Mouse (Mus musculus): ENCODE results near the gene Nat8f2.

The Nat8f2 gene

DNA sequence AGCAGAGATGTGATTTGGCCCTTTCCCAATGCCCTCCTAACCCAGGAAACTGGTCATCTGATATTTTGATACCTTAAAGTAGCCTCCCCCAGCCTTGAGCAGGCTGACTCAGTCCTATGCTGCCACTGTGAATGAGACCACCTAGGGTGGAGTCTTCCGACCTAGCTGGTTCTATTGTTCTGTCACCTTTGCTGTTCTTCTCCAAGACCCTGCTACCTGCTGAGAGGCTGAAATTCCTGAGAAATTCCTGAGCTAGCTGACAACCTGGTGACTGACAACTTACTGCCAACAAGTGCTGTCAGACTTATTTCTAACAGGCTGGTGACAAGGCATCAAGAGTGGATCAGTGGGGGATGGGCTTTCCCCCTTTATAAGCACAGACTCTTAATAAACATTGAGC is 50.6 kb downstream of the Nat8f2 start:
- DNase-seq, result no peak

Data from kidney, adult 8-10 months (tissue).